Mouse (Mus musculus): ENCODE data around the gene Hdac2. TPM values are rescaled to one million over a fixed set of nuclear protein-coding genes. Genes with fewer than 3 reads are reported as not detected.
A peak's percentile ranks its signal among the peaks of the same experiment; 100 is the strongest.

The Hdac2 gene
- polyA plus RNA-seq (2012; ENCODE audit: insufficient read depth, insufficient read length, missing spikeins), result 55.4 and 63.4 TPM in 2 replicates

GRCm38 (mm10) chr10:36974086-36974675 is at the start of gene Hdac2:
TSS of gene Hdac2 (plus strand) at chr10:36974544.
- H3K27ac ChIP-seq (ENCODE audit: insufficient read depth, low read depth, low read length), result peak within 1 kb of the TSS; percentile 68
- peak within 1 kb of the TSS; percentile 89 for H3K4me3 ChIP-seq (ENCODE audit: insufficient read depth, low read length)
- TF ChIP-seq CTCF (IDR thresholded peaks at IDR 0.05; ENCODE audit: low read depth, low read length), result no peak
- no peak for TF ChIP-seq POLR2A (IDR thresholded peaks at IDR 0.05; ENCODE audit: borderline replicate concordance, low read depth, low read length)
- peaks cover 10% of the 10 kb centered on the region; the same call in 1 of the 2 replicates for H3K4me1 ChIP-seq (ENCODE audit: control insufficient read depth, insufficient read depth, low read length)

- Histone ChIP-seq H3K27ac (ENCODE audit: insufficient read depth, low read depth, low read length) (no peak overlapping the region), H3K4me3 (ENCODE audit: insufficient read depth, low read length) (no peak overlapping the region), H3K4me1 (ENCODE audit: control insufficient read depth, insufficient read depth, low read length) (no peaks in the 10 kb centered on the region)
- no peak for TF ChIP-seq CTCF (IDR thresholded peaks at IDR 0.05; ENCODE audit: low read depth, low read length)
- TF ChIP-seq POLR2A (IDR thresholded peaks at IDR 0.05; ENCODE audit: borderline replicate concordance, low read depth, low read length), result no peak
Measured at GRCm38 (mm10) chr10:36928212-36928611, 46.1 kb upstream of the Hdac2 start.

GRCm38 (mm10) chr10:36935863-36936262 is 38.5 kb upstream of the Hdac2 start:
- TF ChIP-seq CTCF (IDR thresholded peaks at IDR 0.05; ENCODE audit: low read depth, low read length) (no peak), POLR2A (IDR thresholded peaks at IDR 0.05; ENCODE audit: borderline replicate concordance, low read depth, low read length) (no peak)
- no peak overlapping the region for H3K4me3 ChIP-seq (ENCODE audit: insufficient read depth, low read length)
- H3K4me1 ChIP-seq (ENCODE audit: control insufficient read depth, insufficient read depth, low read length), result no peaks in the 10 kb centered on the region
- no peak overlapping the region for H3K27ac ChIP-seq (ENCODE audit: insufficient read depth, low read depth, low read length)

- TF ChIP-seq CTCF (IDR thresholded peaks at IDR 0.05; ENCODE audit: low read depth, low read length), result no peak
- no peak for TF ChIP-seq POLR2A (IDR thresholded peaks at IDR 0.05; ENCODE audit: borderline replicate concordance, low read depth, low read length)
- Histone ChIP-seq H3K4me1 (ENCODE audit: control insufficient read depth, insufficient read depth, low read length) (no peaks in the 10 kb centered on the region), H3K4me3 (ENCODE audit: insufficient read depth, low read length) (no peak overlapping the region), H3K27ac (ENCODE audit: insufficient read depth, low read depth, low read length) (no peak overlapping the region)
Measured at GRCm38 (mm10) chr10:36936271-36936670, 38.1 kb upstream of the Hdac2 start.

DNA sequence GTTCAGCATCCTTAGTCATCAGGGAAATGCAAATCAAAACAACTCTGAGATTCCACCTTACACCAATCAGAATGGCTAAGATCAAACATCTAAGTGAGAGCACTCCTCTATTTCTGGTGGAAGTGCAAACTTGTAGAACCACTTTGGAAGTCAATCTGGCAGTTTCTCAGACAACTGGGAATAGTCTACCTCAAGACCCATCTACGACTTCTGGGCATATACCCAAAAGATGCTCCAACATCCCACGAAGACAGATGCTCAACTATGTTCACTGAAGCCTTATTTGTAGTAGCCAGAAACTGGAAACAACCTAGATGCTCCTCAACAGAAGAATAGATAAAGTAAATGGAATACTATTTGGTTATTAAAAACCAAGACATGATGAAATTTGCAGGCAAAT is 22.6 kb upstream of the Hdac2 start:
- TF ChIP-seq POLR2A (IDR thresholded peaks at IDR 0.05; ENCODE audit: borderline replicate concordance, low read depth, low read length), result no peak
- no peak for TF ChIP-seq CTCF (IDR thresholded peaks at IDR 0.05; ENCODE audit: low read depth, low read length)
- H3K4me1 ChIP-seq (ENCODE audit: control insufficient read depth, insufficient read depth, low read length), result no peaks in the 10 kb centered on the region
- H3K4me3 ChIP-seq (ENCODE audit: insufficient read depth, low read length), result no peak overlapping the region
- no peak overlapping the region for H3K27ac ChIP-seq (ENCODE audit: insufficient read depth, low read depth, low read length)

- no peak overlapping the region for H3K27ac ChIP-seq (ENCODE audit: insufficient read depth, low read depth, low read length)
- H3K4me1 ChIP-seq (ENCODE audit: control insufficient read depth, insufficient read depth, low read length), result no peaks in the 10 kb centered on the region
- H3K4me3 ChIP-seq (ENCODE audit: insufficient read depth, low read length), result no peak overlapping the region
- TF ChIP-seq CTCF (IDR thresholded peaks at IDR 0.05; ENCODE audit: low read depth, low read length), result no peak
- no peak for TF ChIP-seq POLR2A (IDR thresholded peaks at IDR 0.05; ENCODE audit: borderline replicate concordance, low read depth, low read length)
Measured at GRCm38 (mm10) chr10:36952622-36953021, 21.7 kb upstream of the Hdac2 start.

GRCm38 (mm10) chr10:36959563-36960110 is 14.7 kb upstream of the Hdac2 start:
- TF ChIP-seq POLR2A (IDR thresholded peaks at IDR 0.05; ENCODE audit: borderline replicate concordance, low read depth, low read length) (no peak), CTCF (IDR thresholded peaks at IDR 0.05; ENCODE audit: low read depth, low read length) (no peak)

DNA sequence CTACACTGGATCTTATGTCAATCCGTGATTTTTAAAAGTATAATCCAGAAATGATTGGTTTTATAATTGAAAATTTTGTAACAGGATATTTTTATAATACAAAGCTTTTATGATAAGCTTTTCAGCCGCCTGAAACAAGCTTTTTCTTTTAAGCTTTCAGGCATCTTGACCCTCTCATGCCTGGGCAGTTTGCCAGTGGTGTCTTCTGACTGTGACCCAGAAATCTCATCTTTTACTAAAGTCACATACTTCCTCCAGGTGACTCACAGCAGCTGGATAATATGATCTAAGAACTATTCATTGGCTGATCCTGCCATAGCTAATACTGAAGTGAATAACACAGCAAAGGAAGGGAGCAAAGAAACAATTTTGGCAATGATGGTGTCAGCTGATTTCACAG is 9.9 kb upstream of the Hdac2 start:
- Histone ChIP-seq H3K4me3 (ENCODE audit: insufficient read depth, low read length) (no peak overlapping the region), H3K27ac (ENCODE audit: insufficient read depth, low read depth, low read length) (no peak overlapping the region), H3K4me1 (ENCODE audit: control insufficient read depth, insufficient read depth, low read length) (no peaks in the 10 kb centered on the region)
- TF ChIP-seq CTCF (IDR thresholded peaks at IDR 0.05; ENCODE audit: low read depth, low read length) (no peak), POLR2A (IDR thresholded peaks at IDR 0.05; ENCODE audit: borderline replicate concordance, low read depth, low read length) (no peak)

More at GRCm38 (mm10) chr10:36959563-36960110, 14.7 kb upstream of the Hdac2 start:
- Histone ChIP-seq H3K4me1 (ENCODE audit: control insufficient read depth, insufficient read depth, low read length) (no peaks in the 10 kb centered on the region), H3K4me3 (ENCODE audit: insufficient read depth, low read length) (no peak overlapping the region), H3K27ac (ENCODE audit: insufficient read depth, low read depth, low read length) (no peak overlapping the region)

GRCm38 (mm10) chr10:36974676-36975520 is 554 bp downstream of the Hdac2 start:
- H3K4me3 ChIP-seq (ENCODE audit: insufficient read depth, low read length), result peak overlapping the region; percentile 89
- TF ChIP-seq CTCF (IDR thresholded peaks at IDR 0.05; ENCODE audit: low read depth, low read length) (no peak), POLR2A (IDR thresholded peaks at IDR 0.05; ENCODE audit: borderline replicate concordance, low read depth, low read length) (no peak)
- H3K4me1 ChIP-seq (ENCODE audit: control insufficient read depth, insufficient read depth, low read length), result peaks cover 10% of the 10 kb centered on the region; the same call in 1 of the 2 replicates
- H3K27ac ChIP-seq (ENCODE audit: insufficient read depth, low read depth, low read length), result peak overlapping the region; percentile 68

DNA sequence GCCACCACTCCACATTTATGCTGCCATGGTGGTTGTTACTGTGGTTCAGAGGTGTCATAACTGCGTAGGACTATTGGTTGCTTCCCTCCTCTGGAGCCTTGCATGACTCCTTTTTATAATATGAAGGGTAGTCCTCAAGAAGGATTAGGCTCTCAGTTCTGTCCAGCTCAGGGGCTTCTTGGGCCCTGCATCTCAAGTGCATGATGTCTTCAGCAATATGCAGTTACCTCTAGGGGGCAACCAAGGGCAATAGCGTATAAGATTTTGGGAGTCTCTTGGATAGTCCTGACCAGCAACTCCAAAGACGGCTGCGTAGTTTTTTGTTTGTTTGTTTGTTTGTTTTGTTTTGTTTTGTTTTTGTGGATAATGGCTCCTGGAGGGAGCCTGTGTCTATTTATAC is 7.5 kb downstream of the Hdac2 start:
- H3K4me3 ChIP-seq (ENCODE audit: insufficient read depth, low read length), result no peak overlapping the region
- TF ChIP-seq POLR2A (IDR thresholded peaks at IDR 0.05; ENCODE audit: borderline replicate concordance, low read depth, low read length), result no peak
- TF ChIP-seq CTCF (IDR thresholded peaks at IDR 0.05; ENCODE audit: low read depth, low read length), result no peak
- peaks cover 3% of the 10 kb centered on the region; the same call in 1 of the 2 replicates for H3K4me1 ChIP-seq (ENCODE audit: control insufficient read depth, insufficient read depth, low read length)
- no peak overlapping the region for H3K27ac ChIP-seq (ENCODE audit: insufficient read depth, low read depth, low read length)
